Mouse (Mus musculus): Measurements from ENCODE around the gene Sult1a1. TPM values are rescaled to one million over a fixed set of nuclear protein-coding genes. Genes with fewer than 3 reads are reported as not detected.

Gene Sult1a1
- total RNA-seq, 2 experiments from 2014 or later = 6.0 TPM; not detected in 1

- no peak for ATAC-seq (replicated peaks; ENCODE audit: low FRiP score, poor library complexity, severe bottlenecking)
Measured at GRCm38 (mm10) chr7:126700063-126701015, 24.1 kb upstream of the Sult1a1 start.

- no peak for ATAC-seq (replicated peaks; ENCODE audit: low FRiP score, poor library complexity, severe bottlenecking)
Measured at GRCm38 (mm10) chr7:126697838-126698237, 21.6 kb upstream of the Sult1a1 start.

GRCm38 (mm10) chr7:126696886-126697285 lies 20.7 kb upstream of the Sult1a1 start:
- no peak for ATAC-seq (replicated peaks; ENCODE audit: low FRiP score, poor library complexity, severe bottlenecking)

GRCm38 (mm10) chr7:126696303-126696702 lies 20.1 kb upstream of the Sult1a1 start:
- ATAC-seq (replicated peaks; ENCODE audit: low FRiP score, poor library complexity, severe bottlenecking) = no peak

- peak; percentile 92 for ATAC-seq (replicated peaks; ENCODE audit: low FRiP score, poor library complexity, severe bottlenecking)
Measured at GRCm38 (mm10) chr7:126695631-126696207, 19.5 kb upstream of the Sult1a1 start, which contains the start of gene Slx1b. Gene Slx1b (minus strand): TSS chr7:126695784.

GRCm38 (mm10) chr7:126695210-126695611 lies 19.0 kb upstream of the Sult1a1 start, which contains the start of gene Bola2:
Gene Bola2 (plus strand): TSS chr7:126695401.
- ATAC-seq (replicated peaks; ENCODE audit: low FRiP score, poor library complexity, severe bottlenecking) = peak; percentile 81

- ATAC-seq (replicated peaks; ENCODE audit: low FRiP score, poor library complexity, severe bottlenecking) = no peak
Measured at GRCm38 (mm10) chr7:126694441-126695051, 18.3 kb upstream of the Sult1a1 start.

GRCm38 (mm10) chr7:126693781-126694180 lies 17.5 kb upstream of the Sult1a1 start:
- no peak for ATAC-seq (replicated peaks; ENCODE audit: low FRiP score, poor library complexity, severe bottlenecking)

- ATAC-seq (replicated peaks; ENCODE audit: low FRiP score, poor library complexity, severe bottlenecking) = no peak
Measured at GRCm38 (mm10) chr7:126693256-126693655, 17.0 kb upstream of the Sult1a1 start.

GRCm38 (mm10) chr7:126692426-126692825 lies 16.2 kb upstream of the Sult1a1 start:
- ATAC-seq (replicated peaks; ENCODE audit: low FRiP score, poor library complexity, severe bottlenecking) = no peak

GRCm38 (mm10) chr7:126691676-126692075 lies 15.4 kb upstream of the Sult1a1 start:
- ATAC-seq (replicated peaks; ENCODE audit: low FRiP score, poor library complexity, severe bottlenecking) = no peak

GRCm38 (mm10) chr7:126690737-126691136 lies 14.5 kb upstream of the Sult1a1 start:
- ATAC-seq (replicated peaks; ENCODE audit: low FRiP score, poor library complexity, severe bottlenecking) = no peak

- ATAC-seq (replicated peaks; ENCODE audit: low FRiP score, poor library complexity, severe bottlenecking) = no peak
Measured at GRCm38 (mm10) chr7:126689021-126689420, 12.8 kb upstream of the Sult1a1 start.

GRCm38 (mm10) chr7:126688156-126688555 lies 11.9 kb upstream of the Sult1a1 start:
- ATAC-seq (replicated peaks; ENCODE audit: low FRiP score, poor library complexity, severe bottlenecking) = 0 out of 2 replicates have a peak, but pooled peaks have one; percentile 19

- no peak for ATAC-seq (replicated peaks; ENCODE audit: low FRiP score, poor library complexity, severe bottlenecking)
Measured at GRCm38 (mm10) chr7:126681221-126681620, 5.0 kb upstream of the Sult1a1 start.

- ATAC-seq (replicated peaks; ENCODE audit: low FRiP score, poor library complexity, severe bottlenecking) = no peak
Measured at GRCm38 (mm10) chr7:126679683-126680082, 3.5 kb upstream of the Sult1a1 start.

- no peak for ATAC-seq (replicated peaks; ENCODE audit: low FRiP score, poor library complexity, severe bottlenecking)
Measured at GRCm38 (mm10) chr7:126678545-126679341, 2.5 kb upstream of the Sult1a1 start.

- no peak for ATAC-seq (replicated peaks; ENCODE audit: low FRiP score, poor library complexity, severe bottlenecking)
Measured at GRCm38 (mm10) chr7:126676631-126677220, 494 bp upstream of the Sult1a1 start.

GRCm38 (mm10) chr7:126675104-126675503 lies 1.1 kb downstream of the Sult1a1 start:
- no peak for ATAC-seq (replicated peaks; ENCODE audit: low FRiP score, poor library complexity, severe bottlenecking)
